Mouse (Mus musculus): ENCODE data around the gene Susd5.

Susd5 gene

DNA sequence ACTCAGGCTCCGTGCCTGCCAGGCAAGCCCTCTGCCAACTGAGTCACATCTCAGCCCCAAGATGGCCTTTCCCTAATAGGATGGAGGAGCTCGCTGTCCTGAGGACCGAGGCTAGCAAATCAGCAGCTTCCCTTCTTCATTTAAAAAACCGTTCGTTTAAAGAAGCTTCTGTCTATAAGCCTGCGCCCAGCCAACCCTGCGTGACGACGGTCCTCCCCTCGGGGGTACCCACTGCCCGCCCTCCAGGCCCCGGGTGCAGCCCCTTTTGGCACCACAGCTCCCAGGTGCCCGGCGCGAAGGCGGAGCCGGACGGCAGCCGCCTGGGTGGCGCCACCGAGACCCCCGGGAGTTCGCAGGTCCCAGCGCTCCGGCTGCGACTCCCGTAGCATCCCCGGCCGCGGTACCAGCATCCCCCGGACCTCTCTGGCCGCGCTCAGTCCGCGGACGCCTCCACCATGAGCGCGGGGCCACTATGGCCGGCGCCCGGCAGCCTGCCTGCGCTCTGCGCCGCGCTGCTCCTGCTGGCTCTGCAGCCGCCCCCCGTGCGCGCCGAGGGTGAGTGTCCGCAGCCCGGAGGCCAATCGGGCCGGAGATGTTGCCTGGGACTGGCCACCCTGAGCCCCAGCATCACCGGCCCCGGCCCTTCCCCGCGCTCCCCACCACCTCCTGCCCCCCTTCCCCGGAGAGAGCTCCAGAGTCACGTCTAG lies at the start of gene Susd5:
Gene Susd5 (plus strand): TSS at position 51 of the 707 bp plus-strand sequence.
- no peak for DNase-seq (ENCODE audit: low read depth, low spot score)

DNA sequence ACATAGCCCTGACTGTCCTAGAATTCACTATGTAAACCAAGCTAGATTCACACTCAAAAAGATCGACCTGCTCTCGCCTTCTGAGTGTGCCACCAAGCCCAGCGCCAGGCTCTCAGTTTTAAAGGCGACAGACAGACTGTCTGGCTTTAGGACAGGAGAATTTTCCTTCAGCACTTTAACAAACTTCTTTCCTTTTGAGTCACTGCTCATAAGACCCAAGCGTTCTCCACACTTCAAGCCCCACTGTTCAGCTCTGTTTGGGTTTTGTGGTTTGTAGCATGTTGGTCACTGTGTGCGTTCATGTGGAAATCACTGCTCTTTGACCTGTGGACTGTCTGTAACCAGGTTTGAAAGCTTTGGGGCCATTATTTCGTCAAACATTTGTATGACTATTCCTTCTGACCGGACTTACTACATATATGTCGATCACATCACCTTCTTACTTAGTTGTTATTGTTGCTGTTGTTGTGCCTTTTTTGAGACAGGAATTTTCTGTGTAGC lies 49.0 kb upstream of the Susd5 start:
- no peak for DNase-seq (ENCODE audit: low read depth, low spot score)

DNA sequence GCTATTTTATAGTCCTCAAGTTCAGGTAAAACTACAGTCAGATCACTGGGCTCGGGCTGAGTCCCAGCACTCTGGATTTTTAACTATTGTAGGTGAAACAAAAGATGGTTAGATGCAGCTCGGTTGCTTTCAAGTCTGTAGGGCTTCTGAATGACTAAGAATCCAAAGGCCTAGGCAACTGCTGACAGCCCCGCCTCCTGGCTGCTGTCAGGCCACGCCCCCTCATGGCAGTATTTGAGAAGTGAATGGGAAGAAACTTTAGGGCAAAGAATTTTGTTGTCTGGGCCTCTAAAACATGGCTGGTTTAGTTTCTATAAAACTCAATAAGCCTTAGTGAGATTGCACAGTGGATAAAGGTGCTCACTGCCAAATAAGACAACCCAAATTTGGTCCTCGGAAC lies 47.4 kb upstream of the Susd5 start:
- DNase-seq (ENCODE audit: low read depth, low spot score), result no peak

DNA sequence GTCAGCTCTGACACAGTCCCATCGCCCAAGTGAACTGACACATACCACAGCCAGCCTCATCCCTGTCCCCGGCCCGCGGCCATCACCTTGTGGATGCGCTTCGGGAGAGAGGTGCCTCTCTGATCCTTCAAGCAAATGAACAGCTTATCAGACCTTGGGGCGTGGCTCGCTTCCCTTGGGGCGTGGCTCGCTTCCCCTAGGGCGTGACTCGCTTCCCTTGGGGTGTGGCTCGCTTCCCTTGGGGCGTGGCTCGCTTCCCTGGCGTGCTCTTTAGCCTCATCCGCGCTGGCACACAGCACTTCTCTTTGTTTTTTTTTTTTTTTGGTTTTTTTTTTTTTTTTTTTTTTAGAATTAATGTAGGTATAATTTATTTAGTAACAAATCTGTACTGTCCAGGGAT lies 45.7 kb upstream of the Susd5 start:
- DNase-seq (ENCODE audit: low read depth, low spot score), result no peak

DNA sequence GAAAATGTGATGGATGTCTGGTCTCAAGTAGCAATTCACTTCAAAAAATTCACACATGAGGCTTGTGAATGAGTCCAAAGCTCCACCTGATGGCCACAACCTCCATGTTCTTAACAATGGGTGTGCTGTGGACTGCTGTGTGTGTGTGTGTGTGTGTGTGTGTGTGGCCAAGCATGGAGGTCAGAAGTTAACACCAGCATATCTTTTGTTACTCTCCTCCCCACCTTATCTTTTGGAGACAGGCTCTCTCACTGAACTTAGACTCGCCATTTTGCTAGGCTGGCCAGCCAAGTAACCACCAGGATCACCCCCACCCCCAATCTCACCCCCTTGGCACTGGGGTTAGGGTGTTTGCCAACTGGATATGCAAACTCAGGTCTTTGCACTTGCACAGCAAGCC lies 42.9 kb upstream of the Susd5 start:
- no peak for DNase-seq (ENCODE audit: low read depth, low spot score)

DNA sequence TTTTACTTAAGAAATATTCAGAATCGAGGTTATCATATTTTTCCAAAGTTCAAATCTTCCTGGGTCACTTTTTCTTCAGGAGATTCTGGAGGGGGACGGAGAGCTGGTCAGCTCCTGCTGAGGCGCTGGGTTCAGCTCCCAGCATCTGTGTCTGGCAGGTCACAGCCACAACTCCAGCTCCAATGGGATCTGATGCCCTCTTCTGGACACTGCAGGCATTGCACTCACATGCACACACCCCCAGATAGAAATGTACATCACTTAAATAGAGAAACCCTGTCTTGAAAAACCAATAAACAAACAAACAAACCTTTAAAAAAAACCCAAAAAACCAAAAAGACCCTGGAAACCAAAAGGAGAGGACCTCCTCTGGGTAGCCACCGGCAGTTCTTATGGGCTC lies 41.2 kb upstream of the Susd5 start:
- peak; percentile 30 for DNase-seq (ENCODE audit: low read depth, low spot score)

DNA sequence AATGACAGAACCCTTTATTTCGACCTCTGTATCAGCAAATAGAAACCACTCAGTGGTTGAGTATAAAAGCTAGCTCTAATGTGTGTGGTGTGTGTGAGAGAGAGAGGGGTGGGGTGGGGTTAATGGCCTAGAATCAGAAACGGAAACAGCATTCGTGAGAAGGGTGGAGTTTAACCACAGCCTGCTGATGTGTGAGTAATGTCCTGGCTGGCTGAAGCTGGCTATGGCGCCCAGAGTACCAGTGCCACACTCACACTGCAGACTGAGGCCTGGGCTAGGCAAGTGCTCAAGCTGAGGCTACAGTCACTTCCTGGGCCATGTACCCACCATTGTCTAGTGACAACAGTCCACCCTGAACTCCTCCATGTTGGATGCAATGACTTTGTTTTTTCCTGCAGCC lies 40.5 kb upstream of the Susd5 start:
- no peak for DNase-seq (ENCODE audit: low read depth, low spot score)

DNA sequence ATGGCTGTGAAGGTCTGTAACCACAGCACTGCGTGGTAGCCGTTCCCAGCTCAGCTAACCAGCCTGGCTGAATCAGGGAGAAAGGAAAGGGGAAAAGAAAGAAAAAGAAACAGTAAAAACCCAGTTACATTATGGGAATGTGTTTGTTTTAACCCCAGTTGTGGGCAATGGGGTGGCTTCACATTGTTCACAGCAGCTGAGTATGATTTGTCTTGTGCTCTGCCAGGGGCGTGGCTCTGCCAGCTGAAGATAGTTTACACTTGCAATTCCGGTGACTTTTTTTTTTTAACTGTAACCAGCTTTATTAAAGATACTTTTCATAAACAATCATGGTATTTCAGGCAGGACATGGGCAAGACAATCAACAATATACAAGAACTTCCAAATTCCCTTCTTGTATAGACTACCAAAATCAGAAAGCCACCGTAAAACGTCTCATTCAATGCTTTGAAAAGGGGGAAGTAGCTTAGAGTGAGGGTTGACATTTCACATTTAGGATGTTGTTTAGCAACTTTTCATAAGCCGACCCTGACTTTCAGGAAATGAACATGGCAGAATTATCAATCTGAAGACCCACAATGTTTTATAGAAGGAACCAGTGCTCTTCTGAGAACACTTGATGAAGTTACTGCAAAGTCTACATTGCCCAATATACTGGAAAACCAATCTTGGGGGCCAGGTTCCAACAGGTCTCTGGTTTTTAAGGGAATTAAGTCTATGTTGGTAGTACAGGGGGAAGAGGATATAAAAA lies 37.8 kb upstream of the Susd5 start:
- no peak for DNase-seq (ENCODE audit: low read depth, low spot score)

DNA sequence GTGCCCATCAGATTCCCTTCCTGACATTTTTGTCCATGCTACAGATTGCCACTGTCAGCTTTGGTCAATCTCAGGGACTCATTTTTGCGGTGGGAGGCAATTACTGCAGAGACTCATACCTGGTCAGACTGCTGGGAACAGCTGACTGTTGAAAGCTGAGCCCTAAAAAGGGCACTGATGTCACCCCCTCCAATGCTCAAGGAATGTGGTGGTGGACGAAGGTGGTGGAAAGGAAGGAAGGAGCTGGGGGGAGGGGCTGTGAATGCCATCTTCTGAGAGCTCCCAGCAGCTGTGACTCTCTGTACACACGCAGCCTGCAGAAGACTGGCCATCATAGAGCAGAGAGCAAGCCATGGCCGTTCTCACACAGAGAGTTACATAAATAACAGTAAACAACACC lies 34.8 kb upstream of the Susd5 start:
- DNase-seq (ENCODE audit: low read depth, low spot score), result no peak

DNA sequence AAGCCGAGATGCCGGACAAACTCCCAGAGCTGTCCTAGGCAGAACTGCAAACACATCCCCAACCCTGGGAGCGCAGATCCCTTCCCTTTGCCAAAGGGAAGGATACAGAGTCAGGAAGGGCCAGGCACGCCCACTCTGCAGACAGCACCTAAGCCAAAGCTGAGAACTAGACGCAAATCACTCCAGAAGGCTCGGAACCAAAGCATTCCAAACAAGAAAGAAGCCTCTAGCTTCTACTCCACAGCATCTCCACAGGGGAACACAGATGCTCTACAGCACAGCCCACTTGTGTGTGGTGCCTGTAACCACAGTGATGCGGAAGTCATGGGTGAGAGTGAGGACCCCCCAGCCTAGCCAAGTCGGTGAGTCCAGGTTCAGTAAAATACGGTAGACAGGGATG lies 31.8 kb upstream of the Susd5 start:
- DNase-seq (ENCODE audit: low read depth, low spot score), result no peak

DNA sequence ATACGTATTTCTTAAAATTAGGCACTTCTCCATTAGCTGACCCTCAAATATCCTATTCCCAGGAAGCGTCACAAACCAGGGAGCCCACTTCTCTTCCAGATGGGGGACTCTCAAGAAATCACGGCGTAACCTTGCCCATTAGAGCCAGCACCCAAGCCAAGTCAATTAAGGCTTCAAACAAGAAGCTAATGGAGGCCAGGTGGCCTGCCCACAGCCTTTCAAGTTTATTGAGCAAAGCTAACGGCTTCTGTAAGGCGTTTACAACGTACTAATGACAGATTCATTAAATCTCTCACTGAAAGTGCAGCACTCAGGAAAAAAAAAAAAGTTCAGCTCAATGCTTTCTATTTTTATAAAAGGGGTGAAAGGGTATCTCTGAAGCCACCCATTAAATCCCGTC lies 31.1 kb upstream of the Susd5 start:
- no peak for DNase-seq (ENCODE audit: low read depth, low spot score)

DNA sequence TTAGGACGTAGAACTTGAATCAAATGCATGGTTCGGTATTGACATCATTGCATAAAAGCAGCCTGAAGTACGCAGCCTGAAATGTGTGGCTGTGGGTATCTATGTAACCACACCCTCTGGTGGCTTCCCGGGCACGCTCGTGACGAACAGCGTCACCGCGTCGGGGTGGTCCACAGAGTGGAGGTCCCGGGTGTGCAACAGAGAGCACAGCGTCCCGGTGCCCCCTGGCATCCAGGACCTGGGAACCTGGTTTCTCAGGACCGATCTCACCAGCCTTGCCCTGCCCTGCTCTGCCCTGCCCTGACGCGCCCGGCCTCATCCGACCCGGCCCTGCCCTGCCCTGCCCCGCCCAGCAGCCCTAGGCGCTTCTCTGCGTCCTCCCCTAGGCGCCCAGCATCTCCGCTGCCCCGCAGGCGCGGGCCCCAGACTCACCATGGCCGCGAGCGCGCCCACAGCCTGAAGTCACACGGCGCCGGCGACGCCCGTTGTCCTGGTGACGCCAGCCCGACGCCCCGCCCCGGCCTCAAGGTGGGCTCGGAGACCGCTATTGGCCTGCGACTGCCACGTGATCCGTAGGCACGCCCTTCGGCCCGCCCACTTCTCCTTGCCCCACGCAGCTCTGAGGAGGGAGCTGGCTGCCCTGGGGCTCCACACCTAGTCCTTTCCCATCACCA lies 30.5 kb upstream of the Susd5 start:
- peak; percentile 62 for DNase-seq (ENCODE audit: low read depth, low spot score)

DNA sequence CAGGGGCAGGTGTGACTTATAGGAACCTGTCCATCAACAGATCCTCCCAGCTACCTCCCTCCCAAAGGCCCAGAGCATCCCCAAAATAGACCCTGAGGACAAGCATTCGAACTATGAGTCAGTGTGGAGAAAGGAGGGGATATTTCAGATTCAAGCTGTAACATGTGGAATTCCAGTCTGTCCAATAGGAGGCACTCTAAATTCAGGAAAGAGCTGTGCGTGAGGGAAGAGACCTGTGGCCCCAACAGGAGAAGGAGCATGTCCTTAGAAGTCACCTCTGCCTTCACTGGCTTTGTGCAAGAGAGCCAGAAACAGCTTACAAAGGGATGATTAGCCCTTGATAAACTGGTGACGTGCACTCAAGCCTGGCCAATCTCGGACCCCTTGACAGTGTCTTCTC lies 16.0 kb upstream of the Susd5 start:
- no peak for DNase-seq (ENCODE audit: low read depth, low spot score)

DNA sequence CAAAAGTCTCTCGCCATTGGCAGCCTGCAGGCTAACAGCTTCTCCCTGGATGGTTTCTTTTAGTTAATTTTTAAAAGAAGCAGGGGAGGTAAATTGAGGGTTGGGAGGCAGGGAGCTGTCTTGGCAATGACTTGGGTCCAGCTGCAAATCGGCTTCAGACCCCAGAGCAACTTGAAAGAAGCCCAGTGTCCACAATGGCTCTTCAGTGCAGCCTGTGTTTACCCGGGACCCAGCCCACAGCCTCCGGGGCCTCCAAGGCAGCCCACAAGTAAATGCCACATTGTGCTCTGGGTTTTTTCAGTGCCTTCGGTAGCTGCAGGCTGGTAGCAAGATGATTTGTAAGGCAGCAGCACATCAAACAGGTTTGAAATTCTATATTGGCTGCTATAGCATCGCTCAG lies 14.4 kb upstream of the Susd5 start:
- DNase-seq (ENCODE audit: low read depth, low spot score), result no peak

DNA sequence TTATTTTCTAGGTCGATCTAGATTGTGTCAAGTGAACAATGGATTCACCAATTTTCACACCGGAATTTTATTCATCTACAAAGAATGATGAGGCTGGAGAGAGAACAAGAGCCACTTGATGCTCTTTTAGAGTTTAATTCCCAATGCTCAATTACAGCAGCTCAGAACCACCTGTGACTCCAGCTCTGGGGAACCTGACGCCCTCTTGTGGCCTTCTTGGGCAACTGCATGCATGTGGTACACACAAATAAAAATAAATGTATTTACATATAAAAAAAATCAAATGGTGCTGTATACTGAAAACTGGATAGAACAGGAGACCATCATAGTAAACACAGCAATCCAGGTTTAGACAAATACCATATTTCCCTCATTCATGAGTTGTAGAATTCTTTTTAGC lies 12.5 kb upstream of the Susd5 start:
- peak; percentile 19 for DNase-seq (ENCODE audit: low read depth, low spot score)

DNA sequence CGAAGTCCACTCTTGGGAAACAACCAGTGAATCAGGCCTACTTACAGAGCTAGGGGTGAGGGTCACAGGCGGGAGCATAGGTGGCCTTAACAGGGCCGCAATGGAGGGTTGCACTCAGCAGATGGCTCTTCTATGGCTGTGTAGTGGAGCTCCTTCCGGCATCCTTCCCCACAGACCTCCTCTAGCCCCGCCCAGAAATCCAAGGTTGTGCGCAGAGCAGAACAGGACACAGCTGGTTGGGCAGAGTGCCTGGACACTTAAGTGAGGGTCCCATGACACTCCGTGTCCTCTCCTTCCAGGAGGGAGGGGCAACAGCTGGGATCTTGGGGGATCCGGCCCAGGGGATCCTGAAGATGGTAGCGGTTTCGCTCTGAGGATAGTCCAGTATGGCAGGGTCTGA lies 10.9 kb upstream of the Susd5 start, which contains the start of gene Fbxl2:
Gene Fbxl2 (minus strand): TSS at position 164 of the 400 bp plus-strand sequence.
- no peak for DNase-seq (ENCODE audit: low read depth, low spot score)

DNA sequence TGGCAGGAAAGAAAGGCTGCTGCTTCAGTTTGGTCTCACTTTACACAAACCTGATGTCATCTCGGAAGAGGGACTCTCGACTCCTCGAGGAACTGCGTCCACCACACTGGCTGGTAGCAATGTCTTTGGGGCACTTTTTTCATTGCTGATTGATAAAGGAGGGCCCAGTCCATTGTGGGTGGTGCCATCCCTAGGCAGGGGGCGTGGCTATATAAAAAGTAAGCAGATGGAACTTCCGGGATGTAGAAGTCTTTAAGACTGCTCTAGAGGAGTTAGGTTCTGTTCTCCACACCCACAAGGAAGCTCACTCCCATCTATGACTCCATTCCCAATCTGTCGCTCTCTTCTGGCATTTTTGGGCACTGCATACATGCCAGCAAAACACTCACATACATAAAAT lies 10.3 kb upstream of the Susd5 start:
- DNase-seq (ENCODE audit: low read depth, low spot score), result no peak

DNA sequence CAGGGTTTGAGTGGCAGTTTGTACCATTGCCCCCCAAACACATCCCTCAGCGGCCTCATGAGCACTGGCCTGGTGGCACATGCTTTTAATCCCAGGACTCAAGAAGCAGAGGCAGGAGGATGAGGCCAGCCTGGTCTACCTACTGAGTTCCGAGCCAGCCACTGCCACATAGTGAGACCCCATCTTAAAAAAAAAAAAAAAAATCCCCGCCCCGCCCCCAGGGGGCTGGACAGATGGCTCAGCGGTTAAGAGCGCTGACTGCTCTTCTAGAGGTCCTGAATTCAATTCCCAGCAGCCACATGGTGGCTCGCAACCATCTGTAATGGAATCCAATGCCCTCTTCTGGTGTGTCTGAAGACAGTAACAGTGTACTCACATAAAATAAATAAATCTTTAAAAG lies 6.8 kb upstream of the Susd5 start:
- no peak for DNase-seq (ENCODE audit: low read depth, low spot score)

DNA sequence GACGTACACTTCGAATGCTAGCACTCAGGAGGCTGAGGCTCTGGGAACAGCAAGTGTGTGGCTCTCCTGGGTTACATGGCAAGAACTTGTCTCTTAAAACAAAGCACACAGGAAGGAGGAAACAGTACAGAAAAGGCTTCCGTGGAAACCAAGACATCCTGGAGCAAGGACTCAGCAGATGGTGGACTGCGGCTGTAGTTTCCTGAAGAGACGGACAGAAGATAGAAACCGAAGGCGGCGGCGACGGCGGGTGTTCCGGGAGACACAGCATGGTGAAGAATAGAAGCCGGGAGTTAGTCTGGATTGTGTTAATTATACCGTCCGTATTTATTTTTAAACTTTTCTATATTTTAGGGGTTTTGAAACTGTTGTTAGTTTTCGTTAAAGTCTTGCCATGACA lies 6.2 kb upstream of the Susd5 start:
- DNase-seq (ENCODE audit: low read depth, low spot score), result no peak

DNA sequence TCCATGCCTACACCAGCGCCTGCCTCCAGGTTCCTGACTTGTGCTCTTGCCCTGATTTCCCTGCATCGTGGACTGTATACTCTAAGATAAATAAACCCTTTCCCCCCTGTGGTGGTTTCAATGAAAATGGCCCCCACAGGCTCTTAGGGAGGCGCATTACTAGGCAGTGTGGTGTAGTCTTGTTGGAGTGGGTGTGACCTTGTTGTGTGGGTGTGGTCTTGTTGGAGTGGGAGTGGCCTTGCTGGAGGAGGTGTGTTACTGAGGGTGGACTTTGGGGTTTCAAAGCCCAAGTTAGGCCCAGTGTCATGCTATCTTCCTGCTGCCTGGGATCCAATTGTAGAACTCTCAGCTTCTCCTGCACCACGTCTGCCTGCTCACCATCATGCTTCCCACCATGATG lies 4.9 kb upstream of the Susd5 start:
- no peak for DNase-seq (ENCODE audit: low read depth, low spot score)

DNA sequence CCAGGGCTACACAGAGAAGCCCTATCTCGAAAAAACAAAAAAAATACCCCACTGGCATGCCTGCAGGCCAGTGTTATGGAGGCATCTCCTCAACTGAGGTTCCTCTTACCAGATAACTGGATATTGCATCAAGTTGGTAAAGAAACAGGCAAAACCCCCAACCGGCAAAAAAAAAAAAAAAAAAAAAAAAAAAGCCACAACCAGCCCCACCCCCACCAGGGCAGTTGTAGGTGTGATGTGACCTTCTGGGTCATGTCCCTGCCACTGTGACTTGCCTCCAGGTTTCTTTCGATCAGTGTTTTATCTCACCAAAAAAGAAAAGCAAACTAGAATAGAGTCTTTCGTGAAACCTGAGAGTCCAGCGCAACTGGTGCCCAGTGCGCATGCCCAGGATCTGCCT lies 4.1 kb upstream of the Susd5 start:
- DNase-seq (ENCODE audit: low read depth, low spot score), result no peak

DNA sequence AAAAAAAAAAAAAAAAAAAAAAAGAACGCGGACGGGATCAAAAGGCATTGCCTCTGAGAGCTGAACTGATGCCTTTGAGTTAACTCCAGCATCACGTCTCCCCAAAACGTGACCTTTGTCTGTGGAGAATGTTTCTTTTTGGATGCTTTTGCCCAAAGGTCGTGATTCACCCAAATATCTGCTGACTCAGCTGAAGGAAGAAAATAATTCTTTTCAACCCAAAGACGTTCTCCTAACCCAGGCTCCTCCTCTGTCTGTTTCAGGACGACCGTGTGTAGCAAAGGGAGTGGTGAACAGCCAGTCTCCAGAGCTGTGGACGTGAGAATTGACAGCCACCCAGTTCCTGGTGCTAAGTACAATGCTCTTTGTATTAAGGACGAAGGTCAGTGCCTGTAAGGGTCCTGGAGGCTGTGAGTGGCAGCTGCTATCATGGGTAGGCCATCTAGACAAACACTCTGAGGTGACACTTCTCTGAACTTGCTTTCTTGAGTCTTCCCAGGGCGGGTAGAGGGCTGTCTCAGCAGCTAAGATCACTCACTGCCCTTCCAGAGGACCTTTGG lies 11.6 kb downstream of the Susd5 start:
- DNase-seq (ENCODE audit: low read depth, low spot score), result no peak
